Mouse (Mus musculus) cerebellum, postnatal 4 days (tissue): Measurements from ENCODE around the gene Dlx4.

ENCODE experiments used
- DNase-seq, 2 experiments: peaks; one replicate each; pipeline ENCODE4 v3.0.0; 2022; ENCODE audit warnings: low spot score in 2 of 2, mixed read lengths in 1 of 2

Dlx4 gene

GRCm38 (mm10) chr11:95142980-95143575, 3.0 kb downstream of the Dlx4 start:
- DNase-seq: no peak

- no peak for DNase-seq
Measured at GRCm38 (mm10) chr11:95142258-95142657, 3.8 kb downstream of the Dlx4 start.

- no peak for DNase-seq
Measured at GRCm38 (mm10) chr11:95139871-95140270, 6.2 kb downstream of the Dlx4 start.

DNA sequence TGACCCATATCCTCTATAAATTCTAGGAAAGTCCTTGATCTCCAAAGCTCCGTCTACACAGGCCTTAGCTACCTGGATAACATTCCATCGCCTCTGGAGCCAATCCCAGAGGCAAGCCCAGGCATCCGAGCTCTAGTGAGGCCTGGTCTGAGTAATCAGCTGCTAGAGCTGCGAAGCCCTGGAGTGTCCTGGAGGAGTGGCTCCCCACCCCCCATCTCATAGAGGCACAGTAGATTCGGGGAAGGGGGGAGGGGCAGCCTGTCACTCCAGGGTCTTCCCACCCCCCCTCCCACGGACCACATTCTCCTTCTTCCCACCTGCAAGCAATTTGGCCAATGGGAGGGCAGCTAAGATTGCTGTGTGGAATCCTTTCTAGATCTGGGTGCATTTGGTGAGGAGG, 8.8 kb downstream of the Dlx4 start:
- DNase-seq: no peak

- DNase-seq: no peak
Measured at GRCm38 (mm10) chr11:95133321-95133720, 12.7 kb downstream of the Dlx4 start.

- no peak for DNase-seq
Measured at GRCm38 (mm10) chr11:95130668-95131252, 15.3 kb downstream of the Dlx4 start.

DNA sequence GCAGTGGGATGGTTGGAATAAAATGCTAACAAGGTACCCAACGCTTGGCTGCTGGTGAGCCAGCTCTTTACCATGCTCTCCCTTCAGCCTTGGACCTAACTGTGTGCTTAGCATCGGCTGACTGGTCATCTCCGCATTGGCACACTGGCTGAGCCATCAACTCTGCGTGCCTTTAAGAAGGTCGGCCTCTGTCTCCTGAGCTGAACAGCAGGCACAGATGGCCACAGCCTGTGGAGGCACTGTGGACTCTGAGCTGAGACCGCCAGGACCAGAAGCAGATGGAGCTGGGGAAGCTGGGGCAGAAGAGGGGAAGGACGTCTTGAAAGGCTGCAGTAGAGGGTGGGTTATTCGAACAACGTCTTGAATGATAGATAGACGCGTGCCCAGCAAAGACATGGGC, 17.7 kb downstream of the Dlx4 start:
- DNase-seq: no peak

- peak in 1 of 2 experiments; percentile 64 for DNase-seq
Measured at GRCm38 (mm10) chr11:95126272-95127245, 19.5 kb downstream of the Dlx4 start.

GRCm38 (mm10) chr11:95125366-95125948, 20.6 kb downstream of the Dlx4 start:
- DNase-seq: no peak

GRCm38 (mm10) chr11:95122100-95122489, 24.0 kb downstream of the Dlx4 start:
- DNase-seq: no peak

- no peak for DNase-seq
Measured at GRCm38 (mm10) chr11:95121161-95122099, 24.6 kb downstream of the Dlx4 start.

DNA sequence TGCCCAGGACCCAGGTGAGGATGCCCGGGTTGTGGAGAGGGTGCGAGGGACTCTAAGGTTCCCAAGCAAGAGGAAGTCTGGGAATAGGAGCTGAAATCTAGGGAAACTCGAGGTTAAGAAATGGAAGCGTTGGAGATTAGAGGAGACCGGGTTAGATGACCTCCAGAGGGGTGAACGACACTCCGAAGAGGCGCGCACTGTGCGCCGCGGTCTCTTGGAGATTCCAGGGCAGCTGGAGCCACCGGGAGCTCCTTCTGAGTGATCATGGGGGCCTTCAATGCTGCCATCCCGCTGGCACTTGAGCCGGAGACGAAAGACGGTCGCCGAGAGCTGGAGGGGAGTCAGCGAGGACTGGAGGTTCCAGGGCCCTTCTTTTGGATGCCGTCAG, 25.4 kb downstream of the Dlx4 start:
- DNase-seq: no peak

- peak in 1 of 2 experiments; percentile 32 for DNase-seq
Measured at GRCm38 (mm10) chr11:95119990-95120632, 26.0 kb downstream of the Dlx4 start, which contains the start of gene Dlx3. Gene Dlx3, plus strand, starts transcription at chr11:95120119.

- peak; percentile 78 to 91 for DNase-seq
Measured at GRCm38 (mm10) chr11:95118505-95118904, 27.6 kb downstream of the Dlx4 start.

DNA sequence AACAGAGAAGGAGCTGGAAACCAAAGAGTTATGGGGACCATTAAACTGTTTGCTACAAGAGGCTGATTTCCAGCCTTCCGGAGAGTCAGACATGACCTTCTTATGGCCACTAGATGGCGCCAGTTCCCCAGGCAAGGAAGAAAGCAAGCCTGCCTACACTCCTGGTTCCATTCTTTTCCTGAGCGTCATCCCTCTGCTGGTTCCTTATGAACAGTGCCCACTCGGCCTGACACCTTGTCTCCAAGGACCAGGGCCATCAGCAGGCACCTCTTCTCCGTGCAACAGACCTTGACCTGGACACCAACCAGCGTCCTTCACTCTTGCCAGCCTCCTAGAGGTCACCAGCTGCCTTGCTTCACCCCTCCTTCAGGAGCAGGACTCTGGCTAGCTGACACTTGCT, 29.0 kb downstream of the Dlx4 start:
- DNase-seq: peak in 1 of 2 experiments; percentile 70

DNA sequence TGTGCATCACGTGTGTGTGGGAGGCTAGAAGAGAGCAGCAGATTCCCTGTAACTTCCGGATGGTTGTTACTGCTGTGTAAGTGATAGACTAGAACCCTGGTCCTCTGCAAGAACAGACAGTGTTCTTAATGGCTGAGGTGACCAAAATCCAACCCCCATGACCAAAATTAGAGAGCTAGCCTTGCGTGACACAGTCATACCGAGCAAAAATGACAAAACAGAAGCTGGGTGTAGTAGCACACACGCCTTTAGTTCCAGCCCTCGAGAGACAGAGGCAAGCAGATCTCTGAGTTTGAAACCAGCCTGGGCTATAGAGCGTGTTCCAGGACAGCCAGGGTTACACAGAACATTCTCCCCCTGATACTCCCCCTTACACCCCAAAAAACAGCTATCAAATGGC, 36.0 kb downstream of the Dlx4 start:
- no peak for DNase-seq

DNA sequence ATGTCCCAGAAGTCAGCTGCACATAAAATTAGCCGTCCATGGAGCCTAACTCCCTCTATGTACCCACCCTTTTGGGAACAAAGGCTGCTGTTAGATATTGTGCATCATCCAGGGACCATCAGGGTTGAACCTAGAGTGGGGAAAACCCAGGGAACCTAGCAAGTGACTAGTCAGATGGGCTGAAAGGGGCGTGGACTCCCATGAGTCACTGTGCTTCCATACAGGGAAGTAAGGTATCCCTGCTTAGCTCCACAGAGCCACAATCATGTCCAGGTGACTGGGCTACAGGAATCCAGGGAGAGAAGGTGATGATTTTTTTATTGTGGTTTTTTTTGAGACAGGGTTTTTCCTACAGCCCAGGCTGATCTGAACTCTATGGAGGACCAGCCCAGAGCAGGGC, 37.1 kb downstream of the Dlx4 start:
- DNase-seq: no peak

GRCm38 (mm10) chr11:95106440-95107236, 39.4 kb downstream of the Dlx4 start:
- peak; percentile 77 to 90 for DNase-seq

DNA sequence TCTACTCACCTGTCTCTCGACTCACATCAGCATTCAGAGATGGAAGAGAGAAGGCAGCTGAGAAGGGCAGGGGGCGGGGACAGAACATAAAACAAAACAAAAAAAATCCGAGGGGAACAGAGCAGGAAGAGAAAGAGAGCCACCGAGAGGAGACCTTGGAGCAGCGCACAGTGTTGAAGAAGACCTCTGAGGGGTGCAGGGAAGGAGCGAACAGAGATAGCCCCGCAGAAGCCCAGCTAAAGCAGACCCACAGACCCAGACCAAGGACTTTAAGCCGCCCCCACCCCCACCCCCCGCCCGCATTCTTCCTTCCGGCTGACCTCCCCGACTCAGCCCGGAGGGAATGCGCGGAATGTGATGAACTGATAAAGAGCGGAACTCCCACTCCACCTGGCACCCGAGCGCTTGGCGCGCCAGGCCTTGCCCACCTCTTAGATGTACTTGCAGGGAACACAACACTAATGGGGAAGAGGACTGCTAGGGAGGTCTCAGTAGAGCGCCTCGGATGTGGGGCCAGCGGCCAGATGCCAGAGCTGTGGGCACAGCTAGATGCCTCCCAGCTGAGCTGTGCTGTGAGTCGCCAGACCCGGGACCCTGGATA, 40.7 kb downstream of the Dlx4 start:
- DNase-seq: no peak
